Mouse (Mus musculus) testis, adult 2 months (tissue): Measurements from ENCODE around the gene Zbtb40. TPM values are rescaled to one million over a fixed set of nuclear protein-coding genes. Genes with fewer than 3 reads are reported as not detected.
A peak's percentile ranks its signal among the peaks of the same experiment; 100 is the strongest.

Experiments
- H3K27ac ChIP-seq: fragments of 200-500 bp; 2 replicates; pipeline ENCODE4 v1.5.1; 2012; ENCODE audit warnings: low read depth, low read length; ENCODE audit not compliant: control insufficient read depth, insufficient read depth
- H3K27me3 ChIP-seq: fragments of 200-500 bp; 2 replicates; pipeline ENCODE4 v1.6.1; 2012; ENCODE audit warnings: mild to moderate bottlenecking, low read length, moderate library complexity; ENCODE audit not compliant: control insufficient read depth, insufficient read depth
- H3K36me3 ChIP-seq: fragments of 200-500 bp; 2 replicates; pipeline ENCODE4 v1.6.1; 2012; ENCODE audit warnings: mild to moderate bottlenecking, low read length; ENCODE audit not compliant: control insufficient read depth, insufficient read depth
- H3K4me1 ChIP-seq: fragments of 200-500 bp; 2 replicates; pipeline ENCODE4 v1.6.1; 2012; ENCODE audit warnings: low read length; ENCODE audit not compliant: control insufficient read depth, insufficient read depth
- H3K4me3 ChIP-seq: fragments of 200-500 bp; 2 replicates; pipeline ENCODE4 v1.5.1; 2012; ENCODE audit warnings: low read depth, mild to moderate bottlenecking, low read length, moderate library complexity, mixed read lengths; ENCODE audit not compliant: control insufficient read depth
- CTCF ChIP-seq: fragments of 200-500 bp; IDR thresholded peaks from 2 replicates; pipeline ENCODE4 v1.5.1; 2012; ENCODE audit warnings: low read depth, mild to moderate bottlenecking, inconsistent platforms, low read length, moderate library complexity; ENCODE audit not compliant: control insufficient read depth, insufficient read depth, insufficient replicate concordance
- POLR2A ChIP-seq: fragments of 200-500 bp; IDR thresholded peaks from 2 replicates; pipeline ENCODE4 v1.6.1; 2012; ENCODE audit warnings: low read depth, mild to moderate bottlenecking, inconsistent platforms, low read length, moderate library complexity; ENCODE audit not compliant: control insufficient read depth
- polyA plus RNA-seq: library from polyadenylated mRNA; depleted of rRNA; stranded (reverse); fragments of >200 nt; gene quantifications from 2 replicates; pipeline ENCODE4 v1.2.3, GENCODE M21; 2012

Gene Zbtb40
- polyA plus RNA-seq, 1 experiment: 8.0 TPM

DNA sequence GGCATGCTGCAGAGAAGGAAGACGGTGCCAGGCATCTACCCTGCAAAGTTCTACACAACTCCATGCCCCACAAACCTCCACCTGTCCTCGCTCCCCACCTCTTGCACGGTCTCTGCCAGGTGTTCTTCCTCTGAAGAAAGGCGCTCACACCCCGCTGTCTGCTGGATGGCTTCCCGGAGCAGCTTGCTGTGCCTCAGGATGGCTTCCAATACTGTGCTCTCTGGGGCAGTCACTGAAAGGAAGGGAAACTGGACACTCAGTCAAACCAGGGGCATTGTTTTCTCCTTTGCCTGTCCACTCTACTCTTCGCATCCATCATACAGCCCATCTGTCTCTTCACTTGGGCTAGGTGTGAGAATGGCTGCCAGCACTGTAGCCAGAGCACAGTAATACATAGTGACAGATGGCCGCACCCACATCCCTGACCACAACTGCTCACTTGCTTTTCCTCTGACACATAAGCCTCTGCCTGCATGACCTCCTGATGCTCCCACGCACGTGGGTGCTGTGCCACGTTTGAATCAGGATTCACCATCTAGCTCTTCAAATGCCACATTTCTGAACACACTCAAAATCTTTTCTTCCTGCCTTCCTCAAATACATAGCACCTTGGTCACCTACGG, 50.8 kb downstream of the Zbtb40 start:
- no peak overlapping the region for H3K4me3 ChIP-seq
- no peak for TF ChIP-seq POLR2A
- TF ChIP-seq CTCF: no peak
- H3K27me3 ChIP-seq: no peaks in the 10 kb centered on the region
- no peaks in the 10 kb centered on the region for H3K4me1 ChIP-seq
- no peaks in the 10 kb centered on the region for H3K36me3 ChIP-seq
- no peak overlapping the region for H3K27ac ChIP-seq

GRCm38 (mm10) chr4:136996933-136997332, 51.7 kb downstream of the Zbtb40 start:
- H3K4me1 ChIP-seq: no peaks in the 10 kb centered on the region
- TF ChIP-seq POLR2A (no peak), CTCF (no peak)
- no peaks in the 10 kb centered on the region for H3K27me3 ChIP-seq
- H3K4me3 ChIP-seq: no peak overlapping the region
- no peaks in the 10 kb centered on the region for H3K36me3 ChIP-seq
- no peak overlapping the region for H3K27ac ChIP-seq

- no peak overlapping the region for H3K4me3 ChIP-seq
- no peaks in the 10 kb centered on the region for H3K4me1 ChIP-seq
- peaks cover 2% of the 10 kb centered on the region for H3K36me3 ChIP-seq
- no peaks in the 10 kb centered on the region for H3K27me3 ChIP-seq
- no peak for TF ChIP-seq POLR2A
- TF ChIP-seq CTCF: no peak
- no peak overlapping the region for H3K27ac ChIP-seq
Observed at GRCm38 (mm10) chr4:136995361-136995760, 53.2 kb downstream of the Zbtb40 start.

- H3K4me1 ChIP-seq: no peaks in the 10 kb centered on the region
- H3K27ac ChIP-seq: no peak overlapping the region
- TF ChIP-seq CTCF (no peak), POLR2A (no peak)
- no peaks in the 10 kb centered on the region; the same call in 1 of the 2 replicates for H3K36me3 ChIP-seq
- H3K4me3 ChIP-seq: no peak overlapping the region
- no peaks in the 10 kb centered on the region for H3K27me3 ChIP-seq
Observed at GRCm38 (mm10) chr4:136981993-136982695, 66.5 kb downstream of the Zbtb40 start.

DNA sequence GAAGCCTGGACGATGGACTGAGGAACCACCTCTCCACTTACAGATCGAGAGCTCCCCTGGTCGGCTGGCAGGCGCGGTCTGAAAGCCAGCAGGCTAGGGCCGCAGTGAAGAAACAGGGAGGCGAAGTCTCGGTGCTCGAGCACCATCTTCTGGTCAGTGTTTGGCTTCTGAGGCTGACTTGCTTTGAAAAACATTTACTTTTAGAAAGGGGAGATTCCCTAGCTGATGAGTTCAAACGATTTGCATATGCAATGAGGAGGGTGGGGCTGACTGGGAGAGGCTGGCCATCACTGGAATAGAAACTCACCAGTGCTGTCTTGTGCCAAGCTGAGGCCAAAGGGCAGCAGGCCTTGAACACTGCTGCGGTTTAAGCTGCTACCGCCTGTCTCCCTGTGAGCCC, 67.3 kb downstream of the Zbtb40 start:
- H3K27ac ChIP-seq: no peak overlapping the region
- H3K4me1 ChIP-seq: no peaks in the 10 kb centered on the region
- no peaks in the 10 kb centered on the region for H3K36me3 ChIP-seq
- no peak overlapping the region for H3K4me3 ChIP-seq
- H3K27me3 ChIP-seq: no peaks in the 10 kb centered on the region
- no peak for TF ChIP-seq POLR2A
- peak; percentile 42; the same call in 1 of the 2 replicates for TF ChIP-seq CTCF

GRCm38 (mm10) chr4:136980921-136981320, 67.7 kb downstream of the Zbtb40 start:
- TF ChIP-seq POLR2A: no peak
- TF ChIP-seq CTCF: no peak
- H3K36me3 ChIP-seq: no peaks in the 10 kb centered on the region
- no peak overlapping the region for H3K4me3 ChIP-seq
- no peak overlapping the region for H3K27ac ChIP-seq
- H3K4me1 ChIP-seq: no peaks in the 10 kb centered on the region
- no peaks in the 10 kb centered on the region for H3K27me3 ChIP-seq

GRCm38 (mm10) chr4:136977244-136977643, 71.4 kb downstream of the Zbtb40 start:
- H3K4me3 ChIP-seq: no peak overlapping the region
- no peaks in the 10 kb centered on the region for H3K27me3 ChIP-seq
- no peaks in the 10 kb centered on the region for H3K4me1 ChIP-seq
- H3K27ac ChIP-seq: no peak overlapping the region
- TF ChIP-seq POLR2A (no peak), CTCF (no peak)
- H3K36me3 ChIP-seq: no peaks in the 10 kb centered on the region
